Mouse (Mus musculus) midbrain, postnatal 0 days (tissue): Measurements from ENCODE around the gene Ypel1. TPM values are rescaled to one million over a fixed set of nuclear protein-coding genes. Genes with fewer than 3 reads are reported as not detected.

ENCODE experiments used
- ATAC-seq: fragments of 200-750 bp; cut with Nextera tagmentation; 2 replicates; pipeline ENCODE4 v1.8.0; 2017; ENCODE audit warnings: moderate number of reproducible peaks, mild to moderate bottlenecking, moderate TSS enrichment, moderate library complexity; ENCODE audit not compliant: low FRiP score
- DNase-seq: peaks from one replicate; pipeline ENCODE4 v3.0.0-alpha.2; 2015; ENCODE audit warnings: low spot score
- H3K27ac ChIP-seq: fragments of 300-500 bp; sonication (generic); 2 replicates; pipeline ENCODE4 v1.5.1; 2014; ENCODE audit warnings: low read depth, mild to moderate bottlenecking, low read length, mixed read lengths
- H3K27me3 ChIP-seq: fragments of 300-500 bp; sonication (generic); 2 replicates; pipeline ENCODE4 v1.6.1; 2014; ENCODE audit warnings: low read length, control low read depth, mixed read lengths; ENCODE audit not compliant: insufficient read depth
- H3K36me3 ChIP-seq: fragments of 300-500 bp; sonication (generic); 2 replicates; pipeline ENCODE4 v1.6.1; 2014; ENCODE audit warnings: low read length, control low read depth, mixed read lengths; ENCODE audit not compliant: insufficient read depth
- H3K4me1 ChIP-seq: fragments of 300-500 bp; sonication (generic); 2 replicates; pipeline ENCODE4 v1.6.1; 2014; ENCODE audit warnings: mild to moderate bottlenecking, control low read depth, antibody characterized with exemption, low read length, mixed read lengths; ENCODE audit not compliant: insufficient read depth
- H3K4me2 ChIP-seq: fragments of 300-500 bp; sonication (generic); 2 replicates; pipeline ENCODE4 v1.6.1; 2014; ENCODE audit warnings: low read depth, mild to moderate bottlenecking, low read length, mixed read lengths; ENCODE audit not compliant: poor library complexity, severe bottlenecking
- H3K4me3 ChIP-seq: fragments of 300-500 bp; sonication (generic); 2 replicates; pipeline ENCODE4 v1.5.1; 2014; ENCODE audit warnings: low read depth, mild to moderate bottlenecking, low read length, moderate library complexity
- H3K9ac ChIP-seq: fragments of 300-500 bp; sonication (generic); replicated peaks from 2 replicates; pipeline ENCODE4 v1.6.1; 2014; ENCODE audit warnings: mild to moderate bottlenecking, low read length, moderate library complexity, mixed read lengths; ENCODE audit not compliant: poor library complexity, severe bottlenecking
- H3K9me3 ChIP-seq: fragments of 300-500 bp; sonication (generic); 2 replicates; pipeline ENCODE4 v1.6.1; 2016; ENCODE audit warnings: low read length, control low read depth
- CTCF ChIP-seq: IDR thresholded peaks from 2 replicates; pipeline ENCODE4 v1.5.1; 2016; ENCODE audit warnings: antibody characterized with exemption, mild to moderate bottlenecking
- WGBS: fragments of 180-500 bp; shearing (Covaris S2); extraction: QIAGEN DNeasy Blood & Tissue Kit; methylation state at CpG from one replicate; pipeline ENCODE4 v1.1.7; 2014; 5-methylcytosine and 5-hydroxymethylcytosine counted together
- polyA plus RNA-seq: library from polyadenylated mRNA; unstranded; fragments of >200 nt; fragmentation: Nextera tagmentation; extraction: Ambion mirVana; gene quantifications from 2 replicates; pipeline ENCODE4 v1.2.1, GENCODE M21; 2015
- total RNA-seq: library from RNA; depleted of rRNA; stranded (reverse); fragments of >200 nt; gene quantifications from 2 replicates; pipeline ENCODE4 v1.2.3, GENCODE M21; 2014

The Ypel1 gene
- total and polyA plus RNA-seq, 2 experiments from 2014 or later: 71.0 to 91.9 TPM

DNA sequence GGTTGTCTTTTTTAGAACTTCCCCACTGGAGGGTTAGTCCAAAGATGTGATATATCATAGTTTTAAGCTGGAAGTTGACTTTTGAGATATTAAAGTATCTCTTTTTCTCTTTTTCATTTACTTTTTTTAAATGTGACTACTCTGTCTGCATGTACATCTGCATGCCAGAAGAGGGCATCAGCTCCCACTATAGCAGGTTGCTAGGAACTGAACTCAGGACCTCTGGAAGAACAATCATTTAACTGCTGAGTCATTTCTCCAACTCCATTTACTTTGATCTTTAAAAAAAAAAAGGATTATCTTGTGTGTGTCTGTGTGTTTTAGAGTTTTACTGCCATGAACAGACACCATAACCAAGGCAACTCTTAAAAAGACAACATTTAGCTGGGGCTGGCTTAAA lies 7.4 kb downstream of the Ypel1 start:
- Histone ChIP-seq H3K4me1 (no peaks in the 10 kb centered on the region), H3K36me3 (peaks cover 19% of the 10 kb centered on the region), H3K4me3 (no peak overlapping the region), H3K4me2 (no peak overlapping the region), H3K9ac (no peak overlapping the region), H3K9me3 (no peaks in the 10 kb centered on the region), H3K27me3 (no peaks in the 10 kb centered on the region), H3K27ac (no peak overlapping the region)
- ATAC-seq: no peak
- TF ChIP-seq CTCF: 0 out of 2 replicates have a peak, but pooled peaks have one; percentile 24
- no peak for DNase-seq

DNA sequence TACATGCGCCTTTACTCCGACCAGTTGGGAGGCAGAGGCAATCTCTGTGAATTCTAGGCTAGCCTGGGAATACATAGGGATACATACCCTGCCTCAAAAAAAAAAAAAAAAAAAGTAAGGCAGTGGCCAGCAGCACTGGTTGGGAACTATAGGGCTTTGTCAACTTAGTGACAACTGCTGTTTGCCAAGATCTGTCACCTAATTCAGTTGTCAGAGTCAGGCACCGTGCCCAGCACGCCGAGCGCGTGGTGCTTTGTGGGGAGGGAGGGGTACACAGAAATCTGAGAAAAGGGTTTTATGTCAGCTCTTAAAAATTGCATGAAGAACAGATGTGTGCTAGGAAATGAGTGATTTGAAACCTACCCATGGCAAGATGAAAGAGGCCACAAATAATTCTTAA lies 8.6 kb downstream of the Ypel1 start:
- Histone ChIP-seq H3K27me3 (no peaks in the 10 kb centered on the region), H3K4me3 (no peak overlapping the region), H3K9ac (no peak overlapping the region), H3K4me2 (no peak overlapping the region), H3K4me1 (no peaks in the 10 kb centered on the region), H3K36me3 (peaks cover 30% of the 10 kb centered on the region), H3K27ac (no peak overlapping the region), H3K9me3 (no peaks in the 10 kb centered on the region)
- DNase-seq: no peak
- TF ChIP-seq CTCF: no peak
- ATAC-seq: no peak
- WGBS: 73% methylated on average over 7 of the region's 7 CpGs

DNA sequence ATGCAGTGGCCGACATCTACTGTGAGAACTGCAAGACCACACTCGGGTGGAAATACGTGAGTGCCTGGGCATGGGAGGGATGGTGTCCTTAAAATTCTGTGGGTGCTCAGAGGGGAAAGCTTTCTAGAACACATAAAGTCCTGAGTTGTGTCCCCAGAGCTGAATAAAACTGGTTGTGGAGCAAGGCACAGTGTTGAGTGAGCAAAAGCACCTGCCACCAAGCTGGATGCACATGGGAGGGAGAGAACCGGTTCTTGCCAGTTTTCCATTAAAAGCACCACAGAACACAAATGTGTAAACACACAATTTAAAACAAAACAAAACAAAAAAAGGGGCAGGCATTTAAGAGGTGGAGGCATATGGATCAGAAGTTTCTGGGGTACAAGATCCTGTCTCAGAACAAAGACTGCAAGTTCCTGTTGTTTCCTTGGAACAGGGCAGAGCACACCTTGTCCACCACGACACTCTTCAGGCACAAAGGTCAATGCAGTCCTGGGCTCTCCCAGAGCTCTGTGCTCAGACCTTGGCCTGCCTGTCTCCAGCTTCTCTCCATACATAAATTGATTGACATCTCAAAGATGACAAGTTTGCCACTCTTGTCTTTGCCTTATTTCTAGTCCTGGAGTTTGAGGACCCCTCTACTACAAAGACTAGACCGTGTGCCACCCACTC lies 12.8 kb downstream of the Ypel1 start:
- H3K4me1 ChIP-seq: no peaks in the 10 kb centered on the region
- H3K36me3 ChIP-seq: peaks cover 43% of the 10 kb centered on the region
- no peak overlapping the region for H3K4me3 ChIP-seq
- 92% methylated on average over 6 of the region's 6 CpGs for WGBS
- H3K9me3 ChIP-seq: no peaks in the 10 kb centered on the region
- H3K4me2 ChIP-seq: no peak overlapping the region
- H3K27ac ChIP-seq: no peak overlapping the region
- no peak for TF ChIP-seq CTCF
- H3K9ac ChIP-seq: no peak overlapping the region
- DNase-seq (no peak), ATAC-seq (no peak)
- H3K27me3 ChIP-seq: no peaks in the 10 kb centered on the region

- H3K36me3 ChIP-seq: peaks cover 72% of the 10 kb centered on the region
These were observed 16.1 kb downstream of the Ypel1 start for GRCm38 (mm10) chr16:17085636-17086035.

DNA sequence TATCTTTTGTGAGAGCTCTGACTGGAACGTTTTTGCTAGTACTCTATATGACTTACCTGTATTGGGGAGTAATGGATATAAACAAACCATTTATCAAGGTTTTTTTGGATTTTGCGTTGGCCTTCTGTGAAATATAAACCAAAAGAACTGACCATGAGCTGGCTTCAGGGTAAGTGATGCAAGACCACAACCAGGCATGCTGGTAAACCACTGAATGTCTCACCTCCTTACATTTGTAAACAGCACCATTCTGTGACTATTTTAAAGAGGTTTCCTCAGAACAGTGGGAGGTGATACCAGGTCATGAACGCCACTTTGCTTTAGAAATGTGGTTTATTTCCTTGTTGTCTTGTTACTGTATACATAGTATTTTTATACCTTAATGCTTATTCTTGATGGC lies 16.7 kb downstream of the Ypel1 start:
- H3K36me3 ChIP-seq: peaks cover 74% of the 10 kb centered on the region
- no peak for TF ChIP-seq CTCF
- DNase-seq (no peak), ATAC-seq (no peak)
- no peaks in the 10 kb centered on the region for H3K9me3 ChIP-seq
- 92% methylated on average over 3 of the region's 3 CpGs for WGBS
- H3K9ac ChIP-seq: no peak overlapping the region
- H3K4me1 ChIP-seq: no peaks in the 10 kb centered on the region
- H3K27me3 ChIP-seq: no peaks in the 10 kb centered on the region
- H3K4me2 ChIP-seq: no peak overlapping the region
- no peak overlapping the region for H3K27ac ChIP-seq
- H3K4me3 ChIP-seq: no peak overlapping the region

More at GRCm38 (mm10) chr16:17085636-17086035, 16.1 kb downstream of the Ypel1 start:
- Histone ChIP-seq H3K27ac (no peak overlapping the region), H3K4me2 (no peak overlapping the region), H3K9me3 (no peaks in the 10 kb centered on the region), H3K4me3 (no peak overlapping the region), H3K4me1 (no peaks in the 10 kb centered on the region), H3K9ac (no peak overlapping the region), H3K27me3 (no peaks in the 10 kb centered on the region)
- no peak for ATAC-seq
- TF ChIP-seq CTCF: no peak
- WGBS: 91% methylated on average over 4 of the region's 4 CpGs
- DNase-seq: no peak

DNA sequence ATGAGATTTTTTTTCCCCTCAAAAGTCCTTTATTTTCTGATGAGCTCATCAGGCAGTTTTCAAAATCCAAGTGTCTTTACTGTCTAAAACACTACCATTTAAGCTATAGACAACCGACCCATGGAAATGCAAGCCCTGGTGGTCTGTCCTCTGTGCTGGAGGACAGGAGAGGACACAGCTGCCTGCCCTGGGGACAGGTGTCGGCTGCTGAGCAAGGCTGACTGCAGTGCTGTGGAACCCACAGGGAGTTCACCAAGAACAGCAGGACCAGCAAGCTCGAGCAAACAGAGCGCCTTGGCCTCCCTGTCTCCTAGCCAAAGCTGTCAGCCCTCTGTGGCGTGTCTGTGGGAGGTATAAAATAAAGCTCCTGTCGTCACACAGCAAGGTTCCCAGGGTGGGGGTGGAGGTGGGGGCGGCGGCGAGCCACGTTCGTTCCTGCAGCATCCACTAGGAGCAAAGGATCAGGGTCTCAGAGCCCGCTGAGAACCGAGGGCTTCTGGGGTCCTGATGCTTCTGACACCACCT lies 17.2 kb downstream of the Ypel1 start:
- H3K27me3 ChIP-seq: no peaks in the 10 kb centered on the region
- no peak overlapping the region for H3K4me2 ChIP-seq
- H3K9me3 ChIP-seq: no peaks in the 10 kb centered on the region
- ATAC-seq (no peak), DNase-seq (no peak)
- H3K4me3 ChIP-seq: no peak overlapping the region
- H3K4me1 ChIP-seq: no peaks in the 10 kb centered on the region
- H3K27ac ChIP-seq: no peak overlapping the region
- H3K9ac ChIP-seq: no peak overlapping the region
- 75% methylated on average over 13 of the region's 13 CpGs for WGBS
- no peak for TF ChIP-seq CTCF
- H3K36me3 ChIP-seq: peaks cover 72% of the 10 kb centered on the region
